Mouse (Mus musculus) ovary, adult 2 months (tissue): ENCODE measurements around the gene Spdya. TPM values are rescaled to one million over a fixed set of nuclear protein-coding genes. Genes with fewer than 3 reads are reported as not detected.

ENCODE experiments used
- polyA plus RNA-seq: library from polyadenylated mRNA; depleted of rRNA; stranded (reverse); fragments of >200 nt; gene quantifications from 2 replicates; pipeline ENCODE4 v1.2.3, GENCODE M21; 2012; rRNA removed

Spdya gene
- polyA plus RNA-seq: 0.37 TPM in 1 of 2 replicates, not detected in the other

DNA sequence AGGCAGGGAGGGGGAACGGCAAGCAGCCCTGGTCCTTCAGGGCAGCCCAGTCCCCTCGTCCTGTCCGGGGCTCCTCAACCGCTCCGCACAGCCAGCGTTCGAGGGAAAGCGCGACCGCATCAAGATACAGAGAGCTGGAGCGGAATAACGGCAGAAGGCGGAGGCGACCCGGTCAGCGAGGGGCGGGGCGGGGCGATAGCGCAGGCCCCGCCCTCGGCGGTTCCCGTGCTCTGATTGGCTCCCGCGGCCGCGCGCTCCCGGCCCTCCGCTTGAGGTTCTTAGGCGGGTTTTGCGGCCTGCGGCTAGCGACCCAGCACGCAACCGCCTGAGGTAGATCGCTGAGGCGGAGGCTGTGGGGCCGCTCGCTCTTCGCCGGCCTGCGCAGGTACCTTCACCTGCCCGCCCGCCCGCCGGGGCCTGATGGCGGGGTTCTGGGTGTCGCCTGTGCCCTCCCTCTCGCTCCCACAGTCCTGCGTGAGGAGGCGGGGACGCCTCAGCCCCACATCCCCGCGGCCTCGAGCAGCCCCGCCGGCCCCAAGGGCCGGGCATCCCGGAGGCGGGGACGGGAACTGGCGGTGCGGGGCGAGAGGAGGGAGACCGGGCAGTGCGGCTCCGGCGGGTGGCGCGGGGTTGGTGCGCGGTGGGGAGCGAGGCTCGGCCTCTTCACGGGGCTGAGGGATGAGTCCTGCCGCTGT, at the start of gene Spdya:
Gene Spdya, plus strand, starts transcription at position 305 of the 695 bp plus-strand sequence.

GRCm38 (mm10) chr17:71526711-71527564, 24.9 kb upstream of the Spdya start, which contains the start of gene Ndc80:
Ndc80 (minus strand) TSS chr17:71526857.

GRCm38 (mm10) chr17:71615638-71616318, 63.9 kb downstream of the Spdya start, which contains the start of gene Wdr43:
Wdr43 (plus strand) TSS chr17:71615895.

Other genes with a start within 250 kb of the Spdya start
- 16.4 and 22.6 TPM in 2 replicates for gene Emilin2, start 240.1 kb upstream of the Spdya start, polyA plus RNA-seq
- 0.51 and 0.54 TPM in 2 replicates for gene Gm4707, start 92.1 kb upstream of the Spdya start, polyA plus RNA-seq
- 5.0 and 5.1 TPM in 2 replicates for gene Smchd1, start 76.7 kb upstream of the Spdya start, polyA plus RNA-seq
- 0.27 and 0.36 TPM in 2 replicates for gene Ndc80, start 25.2 kb upstream of the Spdya start, polyA plus RNA-seq
- gene Wdr43, start 63.8 kb downstream of the Spdya start, polyA plus RNA-seq: 7.2 and 10.8 TPM in 2 replicates
- 9.7 and 11.8 TPM in 2 replicates for gene Togaram2, start 121.2 kb downstream of the Spdya start, polyA plus RNA-seq
- gene Pcare, start 200.8 kb downstream of the Spdya start, polyA plus RNA-seq: not detected in 2 replicates
- 7.1 and 9.2 TPM in 2 replicates for gene Clip4, start 216.4 kb downstream of the Spdya start, polyA plus RNA-seq